Mouse (Mus musculus): ENCODE results near the gene Myo10. TPM values are rescaled to one million over a fixed set of nuclear protein-coding genes. Genes with fewer than 3 reads are reported as not detected.

Myo10 gene
- total RNA-seq, 2 experiments from 2014 or later: 49.5 to 57.6 TPM

DNA sequence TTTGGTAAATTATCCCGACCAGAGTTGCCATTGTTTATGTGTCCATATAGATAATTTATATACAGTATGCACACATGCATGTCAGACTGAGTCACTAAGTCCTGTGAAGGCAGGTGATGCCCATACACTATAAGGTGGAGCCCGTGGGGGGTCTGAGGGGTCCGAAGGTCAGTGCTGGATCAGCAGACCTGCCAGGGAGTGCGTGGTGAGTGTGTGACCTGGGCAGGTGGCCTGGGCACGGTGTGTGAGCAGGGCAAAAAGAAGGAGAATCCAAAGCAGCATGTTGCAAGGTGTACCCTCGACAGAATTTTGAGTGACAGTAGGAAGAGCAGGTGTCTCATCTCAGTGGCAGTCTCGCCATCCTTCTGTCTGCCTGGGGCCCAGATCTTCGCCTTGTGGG is 67.2 kb downstream of the Myo10 start:
- DNase-seq (ENCODE audit: low spot score in 2 of 2): no peak

DNA sequence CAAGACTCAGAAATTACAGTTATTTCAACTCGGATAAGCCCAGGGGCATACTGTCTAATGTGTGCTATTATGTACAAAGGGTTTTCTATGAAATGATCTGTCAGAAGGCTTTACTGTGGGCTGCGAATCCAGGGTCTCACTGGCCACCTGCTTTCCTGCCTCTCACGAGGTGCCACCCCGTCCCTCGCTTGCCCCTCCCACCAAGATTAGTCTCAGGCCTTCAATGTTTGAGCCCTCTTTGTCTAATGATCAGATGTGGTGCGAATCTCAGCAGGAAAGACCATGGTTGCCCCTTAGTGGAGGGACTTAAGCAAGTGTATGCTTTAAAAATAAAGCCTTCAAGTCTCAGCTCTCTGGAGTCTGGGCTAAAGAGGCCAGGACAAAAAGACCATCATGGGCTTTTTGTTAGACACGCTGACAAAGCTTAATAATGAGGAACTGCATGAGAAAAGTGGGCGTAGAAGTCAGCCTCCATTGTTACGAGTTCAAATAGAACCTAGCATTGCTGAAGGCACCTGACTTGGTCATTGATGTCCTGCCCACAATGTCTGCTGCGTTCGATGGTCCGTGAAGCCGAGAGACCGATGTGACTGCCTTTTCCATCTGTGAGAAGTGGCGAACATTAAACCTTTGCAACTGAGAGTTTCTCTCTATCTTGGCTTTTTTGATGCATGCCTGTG is 67.9 kb downstream of the Myo10 start:
- DNase-seq (ENCODE audit: low spot score in 2 of 2): no peak

DNA sequence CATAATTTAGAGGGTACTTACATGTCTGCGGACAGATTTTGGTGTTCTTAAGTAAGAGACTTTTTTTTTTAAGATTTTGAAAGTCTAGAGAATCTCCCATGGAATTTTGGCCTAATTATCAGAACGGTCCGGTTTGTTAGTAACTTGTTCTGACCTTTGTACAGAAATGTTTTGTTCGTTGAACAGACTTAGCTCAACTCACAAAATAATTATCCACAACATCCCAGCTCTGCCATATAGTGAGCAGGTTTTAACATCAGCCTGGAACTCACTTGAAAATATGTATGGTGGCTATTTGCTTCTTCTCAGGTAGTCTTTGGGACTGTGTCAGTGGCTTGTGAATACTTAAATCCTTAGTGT is 68.4 kb downstream of the Myo10 start:
- DNase-seq (ENCODE audit: low spot score in 2 of 2): no peak

DNA sequence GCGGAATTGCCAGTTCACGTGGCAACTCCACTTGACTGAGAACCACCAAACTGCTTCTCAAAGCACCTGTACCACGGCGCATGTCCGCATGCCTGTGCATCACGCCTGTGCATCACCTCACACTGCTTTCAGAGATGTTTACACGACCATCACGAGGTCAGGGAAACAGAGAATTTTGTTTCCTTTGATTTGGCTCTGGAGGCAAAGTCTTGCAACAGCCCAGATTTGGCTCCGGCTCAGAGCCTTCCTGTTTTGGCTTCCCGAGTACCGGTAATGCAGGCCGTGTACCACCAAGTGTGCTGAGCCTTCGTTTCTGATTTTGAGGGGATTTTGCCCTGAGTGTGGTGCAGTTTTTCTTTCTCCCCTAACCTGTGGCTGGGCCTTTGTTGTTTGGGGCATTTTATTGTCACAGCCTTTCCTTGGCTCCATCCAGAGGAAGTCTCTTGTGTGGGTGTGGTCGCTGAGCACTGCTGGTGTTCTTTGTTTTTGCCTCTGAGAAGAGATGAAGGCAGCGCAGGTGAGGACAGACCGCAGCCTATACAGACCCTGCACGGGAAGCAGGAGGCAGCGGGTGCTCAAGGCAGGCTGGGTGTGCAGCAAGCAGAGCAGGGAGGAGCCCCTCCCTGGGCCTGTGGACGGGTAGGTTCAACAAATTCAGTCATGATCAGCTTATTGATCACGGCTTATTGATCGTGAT is 70.1 kb downstream of the Myo10 start:
- DNase-seq (ENCODE audit: low spot score in 2 of 2): no peak

DNA sequence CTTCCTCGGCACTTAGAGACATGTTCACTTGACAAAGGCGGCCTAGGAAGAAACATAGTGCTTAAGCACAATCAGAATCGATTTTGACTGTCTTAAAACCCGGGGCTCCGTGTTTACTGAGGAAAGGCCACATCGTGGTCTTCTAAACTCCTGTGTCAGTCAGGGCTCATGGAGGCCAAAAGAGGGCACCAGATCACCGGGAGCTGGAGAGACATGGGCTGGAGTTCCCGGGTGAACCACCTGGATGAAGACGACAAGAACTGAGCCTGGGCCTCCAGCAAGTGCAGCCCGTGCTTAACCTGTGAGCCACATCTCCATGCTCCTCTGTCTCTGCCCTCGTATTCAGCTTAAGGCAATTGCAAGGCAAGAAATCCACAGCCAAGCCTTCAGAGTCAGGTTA is 71.4 kb downstream of the Myo10 start:
- DNase-seq (ENCODE audit: low spot score in 2 of 2): no peak

DNA sequence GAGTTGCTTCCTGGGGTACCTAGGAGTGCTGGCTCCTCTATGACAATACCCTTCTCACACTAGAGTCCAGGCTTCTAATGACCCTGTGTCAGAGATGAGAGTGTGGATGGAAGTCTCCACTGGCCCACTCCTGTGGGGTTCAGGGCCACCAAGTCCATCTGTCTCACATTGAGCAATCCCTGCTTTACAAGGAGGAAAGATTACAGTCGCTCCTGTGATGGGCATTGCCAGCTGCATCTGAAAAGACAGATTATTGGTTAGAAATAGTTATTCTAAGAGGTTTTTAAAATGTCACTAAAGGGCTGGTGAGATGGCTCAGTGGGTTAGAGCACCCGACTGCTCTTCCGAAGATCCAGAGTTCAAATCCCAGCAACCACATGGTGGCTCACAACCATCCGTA is 72.4 kb downstream of the Myo10 start:
- DNase-seq (ENCODE audit: low spot score in 2 of 2): no peak

DNA sequence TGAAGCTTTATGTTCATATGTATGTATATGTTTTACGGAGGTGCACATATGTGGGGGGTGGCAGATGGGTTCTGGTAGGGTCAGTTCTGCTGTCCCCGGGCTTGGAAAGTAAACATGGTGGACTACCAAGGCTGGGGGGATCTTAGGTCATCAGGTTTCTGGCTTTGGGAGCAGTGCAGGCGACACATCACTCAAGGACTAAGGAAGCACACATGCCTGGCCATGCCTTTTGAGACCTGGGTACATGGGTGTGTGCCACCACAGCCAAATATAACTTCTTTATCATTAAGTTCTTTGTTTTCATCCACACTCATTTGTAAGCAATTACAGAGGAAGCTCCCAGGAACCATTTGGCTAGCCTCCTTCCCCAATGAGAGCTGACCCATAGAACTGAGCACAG is 72.9 kb downstream of the Myo10 start:
- DNase-seq (ENCODE audit: low spot score in 2 of 2): no peak

DNA sequence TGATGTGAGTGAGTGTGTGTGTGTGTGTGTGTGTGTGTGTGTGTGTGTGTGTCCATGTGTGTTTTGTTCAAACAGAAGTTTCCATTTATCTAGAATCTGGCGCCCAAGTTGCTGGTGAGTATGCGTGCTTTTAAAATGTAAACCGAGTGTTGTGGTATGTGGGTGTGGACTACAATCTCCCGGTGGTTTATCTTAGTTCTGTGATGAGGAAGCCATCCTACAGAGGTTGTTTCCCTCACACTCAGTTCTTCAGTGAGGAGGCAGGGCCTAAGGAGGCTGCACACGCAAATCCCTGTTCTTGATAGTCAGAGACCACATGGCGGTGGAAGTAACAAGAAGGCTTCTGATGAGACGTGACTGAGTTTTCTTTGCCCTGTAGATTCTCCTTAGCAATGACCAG is 73.6 kb downstream of the Myo10 start:
- no peak for DNase-seq (ENCODE audit: low spot score in 2 of 2)

DNA sequence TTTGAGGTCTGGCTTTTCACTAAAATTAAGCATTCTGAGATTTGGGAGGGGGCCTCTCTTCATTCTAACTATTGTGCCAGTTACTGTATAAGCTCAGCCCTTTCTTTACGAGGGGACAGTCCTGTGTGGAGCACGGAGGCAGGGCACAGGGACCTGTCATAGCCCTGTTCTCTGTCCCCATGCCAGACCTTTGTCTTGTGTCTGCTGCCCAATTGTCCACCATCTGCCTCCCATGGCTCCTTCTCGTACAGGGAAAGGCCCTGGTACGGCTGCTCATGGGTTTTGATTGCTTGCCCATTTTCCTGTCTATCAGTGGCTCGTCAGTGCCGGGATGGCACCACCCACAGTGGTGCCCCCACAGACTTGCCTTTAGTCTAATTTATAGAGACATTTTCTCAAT is 74.3 kb downstream of the Myo10 start:
- no peak for DNase-seq (ENCODE audit: low spot score in 2 of 2)

DNA sequence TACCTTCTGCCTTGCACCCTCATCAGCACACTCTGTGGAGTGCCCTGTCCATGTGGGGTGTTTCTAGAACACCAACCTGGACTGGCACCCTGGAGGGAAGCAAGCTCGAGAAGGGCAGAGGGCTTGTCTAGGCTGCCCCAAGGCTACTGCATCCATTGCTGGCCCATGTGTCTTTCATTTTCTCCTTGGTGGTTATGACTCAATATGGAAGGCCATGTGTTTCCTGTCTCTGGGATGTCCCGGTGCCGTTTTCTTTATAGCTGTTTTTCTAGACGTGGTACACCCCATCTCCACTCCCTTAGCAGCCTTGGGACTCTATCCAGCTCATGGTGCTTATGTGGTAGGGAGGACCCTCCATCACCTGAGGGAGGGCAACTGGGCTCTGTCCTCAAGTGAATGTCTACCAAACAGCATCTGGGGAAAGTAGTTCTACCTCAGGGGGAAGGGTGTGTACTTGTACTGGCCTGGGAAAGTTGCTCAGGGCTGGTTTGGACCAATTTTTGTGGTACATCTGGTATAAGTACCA is 76.8 kb downstream of the Myo10 start:
- DNase-seq (ENCODE audit: low spot score in 2 of 2): no peak

DNA sequence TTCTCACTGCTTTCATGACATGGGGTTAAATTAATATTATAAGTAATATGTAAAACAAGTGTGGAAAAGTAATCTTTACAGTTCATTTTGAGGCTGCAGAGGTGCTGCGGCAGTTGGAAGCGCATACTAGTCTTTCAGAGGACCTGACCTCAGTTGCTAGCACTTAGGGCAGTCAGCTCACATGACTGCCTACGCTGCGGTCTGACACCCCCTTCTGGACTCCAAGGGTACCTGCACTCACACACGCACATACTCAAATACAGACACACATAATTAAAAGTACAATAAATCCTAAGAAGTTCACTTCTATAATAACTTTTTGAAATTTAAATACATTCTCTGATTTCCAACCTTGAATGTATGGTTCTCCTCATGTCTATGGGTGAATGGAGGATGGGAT is 80.3 kb downstream of the Myo10 start:
- no peak for DNase-seq (ENCODE audit: low spot score in 2 of 2)

DNA sequence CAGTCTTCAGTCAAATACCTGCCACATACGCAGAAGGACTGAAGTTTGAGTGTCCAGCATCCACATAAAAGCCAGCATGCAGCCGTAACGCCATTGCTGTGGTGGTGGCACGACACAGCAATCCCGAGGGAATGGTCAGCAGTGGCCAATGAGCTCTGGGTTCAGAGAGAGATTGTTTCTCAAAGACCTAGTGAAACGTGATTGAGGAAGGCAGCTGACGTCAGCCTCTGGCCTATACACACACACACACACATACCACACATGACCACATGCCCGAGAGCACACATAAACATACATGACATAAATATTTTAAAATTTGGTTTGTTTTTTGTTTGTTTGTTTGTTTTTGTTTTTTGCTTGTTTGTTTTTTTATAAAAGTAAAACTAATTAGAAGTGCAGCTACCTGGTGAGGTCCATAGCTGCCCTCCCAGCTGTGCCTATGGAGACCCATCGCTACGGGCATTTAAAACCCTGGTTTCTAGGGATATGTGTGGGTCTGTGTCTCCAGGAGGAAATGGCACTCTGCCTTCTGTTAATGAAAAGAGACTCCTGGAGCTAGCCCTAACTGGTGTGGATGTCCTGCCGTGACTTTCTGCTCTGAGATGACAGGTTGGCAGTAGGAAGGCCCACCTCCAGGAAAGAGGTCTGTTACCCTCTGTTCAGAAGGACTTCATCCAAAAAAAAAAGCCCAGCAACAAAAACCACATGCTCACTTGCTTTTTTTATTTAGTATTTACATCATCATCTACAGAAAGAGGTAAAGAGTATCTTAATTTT is 82.7 kb downstream of the Myo10 start:
- no peak for DNase-seq (ENCODE audit: low spot score in 2 of 2)

DNA sequence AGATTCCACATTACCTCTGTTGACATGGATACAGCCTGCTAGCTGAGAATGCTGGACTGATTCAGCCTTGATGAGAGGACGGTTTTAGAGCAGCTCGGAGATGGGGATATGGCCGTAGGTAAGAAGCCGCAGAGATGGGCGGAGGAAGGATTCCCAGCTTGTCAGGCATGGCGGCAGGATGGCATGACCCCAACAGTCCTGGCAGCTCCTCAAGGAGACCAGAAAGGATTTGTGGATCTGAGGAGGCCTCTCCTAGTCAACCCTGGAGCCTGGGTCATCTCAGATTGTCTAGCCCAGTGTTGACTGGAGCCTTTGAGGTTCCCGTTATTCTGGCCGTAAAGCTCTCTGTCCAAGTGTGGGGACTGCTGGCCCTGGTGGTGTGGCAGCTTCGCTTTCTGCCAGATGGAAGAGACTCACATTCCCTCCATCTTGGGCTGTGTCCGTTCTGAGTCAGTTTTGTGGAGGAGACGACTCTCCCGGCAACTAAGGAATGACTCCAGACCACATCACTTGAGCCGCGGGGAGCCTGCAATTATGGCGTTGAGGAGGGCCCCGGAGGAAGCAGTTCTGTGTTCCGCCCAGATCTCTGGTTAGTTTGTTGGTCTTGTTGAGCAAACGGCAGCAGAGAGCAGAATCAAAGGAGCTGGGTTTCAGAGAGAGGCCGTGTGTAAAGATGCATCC is 84.7 kb downstream of the Myo10 start:
- no peak for DNase-seq (ENCODE audit: low spot score in 2 of 2)

DNA sequence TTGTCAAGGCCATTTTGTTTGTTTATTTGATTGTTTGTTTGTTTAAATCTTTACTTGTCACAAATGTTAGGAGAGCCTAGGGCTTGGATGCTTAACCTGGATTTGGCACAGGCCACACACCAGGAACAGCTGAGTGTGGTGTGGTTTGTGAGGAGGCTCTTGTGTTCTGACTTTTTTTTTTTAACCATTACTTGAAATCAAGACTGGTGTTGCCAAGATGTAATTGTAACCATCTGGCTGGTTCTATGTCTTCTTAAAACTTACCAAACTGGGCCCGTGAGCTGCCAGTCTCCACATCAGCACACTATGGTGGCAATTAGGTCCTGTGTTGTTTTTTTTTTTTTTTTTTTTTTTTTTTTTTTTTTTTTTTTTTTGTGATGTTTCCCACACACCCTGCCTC is 85.6 kb downstream of the Myo10 start:
- no peak for DNase-seq (ENCODE audit: low spot score in 2 of 2)

DNA sequence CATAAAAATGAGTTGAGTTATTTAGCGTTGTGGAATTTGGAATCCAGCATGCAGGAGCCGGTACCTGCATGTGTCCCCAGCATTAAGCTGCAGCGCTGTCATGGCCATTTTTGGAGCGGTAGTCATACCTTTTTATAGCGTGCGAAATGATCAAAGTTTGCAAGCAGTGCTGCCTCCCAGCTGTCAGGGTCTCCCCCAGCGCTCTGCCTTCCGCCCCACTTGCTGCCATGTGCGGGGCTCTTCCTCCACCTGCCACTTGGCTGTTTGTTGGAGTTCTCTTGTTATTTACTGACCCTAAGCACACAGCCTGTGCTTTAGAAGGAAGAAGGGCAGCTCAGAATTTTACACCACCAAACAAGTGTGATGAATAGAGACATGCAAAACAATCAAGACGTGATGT is 88.6 kb downstream of the Myo10 start:
- no peak for DNase-seq (ENCODE audit: low spot score in 2 of 2)

DNA sequence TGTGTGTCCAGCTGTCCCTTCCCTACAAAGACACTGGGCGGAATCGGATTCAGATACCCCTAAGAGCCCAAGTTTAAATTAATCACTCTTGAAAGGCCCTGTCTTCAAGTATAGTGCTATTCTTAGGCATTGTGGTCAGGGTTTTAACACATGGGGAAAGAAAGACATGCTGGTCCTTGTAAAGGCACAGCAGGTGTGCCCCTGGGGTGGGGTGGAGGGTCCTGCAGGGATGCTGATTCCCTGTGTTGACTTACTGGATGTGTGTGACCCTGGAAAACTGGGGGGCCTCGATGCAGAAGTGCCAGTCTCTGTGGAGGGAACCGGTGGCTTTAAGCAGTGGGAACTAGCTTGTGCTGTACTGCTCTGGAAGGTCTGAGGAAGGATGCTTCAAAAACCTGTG is 90.6 kb downstream of the Myo10 start:
- no peak for DNase-seq (ENCODE audit: low spot score in 2 of 2)

DNA sequence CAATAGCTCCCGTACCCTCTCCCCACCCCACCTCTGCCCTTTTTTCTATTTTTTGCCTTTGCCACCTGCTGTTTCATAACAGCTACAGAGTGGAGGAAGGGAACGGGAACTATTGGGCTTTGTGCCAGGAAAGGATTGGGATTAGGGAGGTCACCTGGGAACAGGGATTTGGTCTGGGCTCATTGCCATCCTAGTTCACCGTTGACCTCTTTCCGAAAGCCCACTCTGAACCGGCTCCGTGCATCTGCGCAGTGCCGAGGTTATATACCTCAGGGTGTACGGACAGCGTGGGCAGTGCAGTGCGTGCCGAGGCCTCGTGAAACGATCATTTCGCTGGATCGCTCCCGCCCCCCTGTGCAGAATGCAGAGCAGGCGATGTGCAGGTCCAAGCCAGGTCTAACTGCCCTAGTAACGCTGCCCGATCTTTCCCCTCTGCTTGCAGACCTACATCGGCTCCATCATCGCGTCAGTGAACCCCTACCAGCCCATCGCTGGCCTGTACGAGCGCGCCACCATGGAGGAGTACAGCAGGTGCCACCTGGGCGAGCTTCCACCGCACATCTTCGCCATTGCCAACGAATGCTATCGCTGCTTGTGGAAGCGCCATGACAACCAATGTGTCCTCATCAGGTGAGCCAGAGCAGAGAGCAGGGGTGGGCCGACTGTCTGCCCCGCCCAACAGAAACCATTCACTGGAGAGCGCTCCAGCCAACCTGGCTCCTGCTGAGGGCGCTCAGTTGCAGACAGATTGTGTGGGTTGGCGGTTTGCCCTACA is 91.4 kb downstream of the Myo10 start:
- DNase-seq (ENCODE audit: low spot score in 2 of 2): peak; percentile 56 to 70

DNA sequence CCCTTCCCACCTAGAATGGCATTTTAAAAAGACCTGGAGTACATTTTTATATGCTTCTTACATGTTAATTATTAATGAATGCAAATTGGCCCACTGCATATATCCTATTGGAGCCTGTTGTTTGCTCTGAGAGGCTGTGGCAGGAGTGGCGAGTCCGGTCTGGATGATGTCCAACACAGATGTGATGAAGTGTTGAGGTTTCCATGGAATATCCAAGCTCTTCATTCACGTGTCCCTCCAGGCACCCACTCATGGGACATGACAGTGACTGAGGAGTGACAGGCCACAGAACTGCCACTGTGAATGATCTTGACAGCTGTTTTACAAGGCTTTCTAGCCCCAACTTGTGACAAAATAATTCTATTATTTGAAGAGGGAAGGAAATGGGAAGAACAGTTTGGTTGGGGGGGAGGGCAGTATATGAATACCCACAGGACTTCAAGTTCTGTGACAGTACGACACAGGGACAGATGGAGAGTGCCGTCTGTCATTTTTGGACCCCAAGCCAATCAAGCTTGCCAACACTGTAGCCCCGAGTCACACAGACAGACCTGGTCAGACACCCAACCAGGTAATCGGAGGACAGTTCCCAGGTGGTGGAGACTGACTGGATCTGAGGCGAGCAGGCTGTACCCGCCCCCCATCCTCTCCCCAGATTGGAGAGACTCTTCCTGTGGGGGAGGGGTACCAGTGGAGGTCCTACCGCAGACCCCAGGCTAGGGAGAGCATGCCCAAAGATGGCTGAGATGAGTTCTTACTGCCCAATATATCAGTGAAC is 93.1 kb downstream of the Myo10 start:
- DNase-seq (ENCODE audit: low spot score in 2 of 2): peak; percentile 28 to 40

DNA sequence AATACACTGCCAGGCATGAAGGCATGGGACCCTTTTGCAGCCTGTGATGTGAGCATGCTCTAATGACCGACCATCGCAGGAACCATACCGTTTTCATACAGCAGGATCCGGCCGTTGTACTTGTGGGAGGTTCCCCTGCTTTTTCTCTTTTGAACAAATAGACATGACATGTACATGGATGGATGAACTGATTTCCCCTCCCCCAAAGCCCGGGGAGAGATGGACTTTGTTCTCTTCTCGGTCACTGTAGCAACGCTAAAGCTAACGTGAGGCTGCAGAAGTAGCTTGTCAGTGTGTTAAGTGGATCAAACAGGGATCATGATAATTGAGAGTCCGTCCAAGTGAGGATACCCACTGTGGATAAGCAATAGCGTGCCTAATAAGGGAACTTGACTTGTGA is 93.7 kb downstream of the Myo10 start:
- DNase-seq (ENCODE audit: low spot score in 2 of 2): no peak

DNA sequence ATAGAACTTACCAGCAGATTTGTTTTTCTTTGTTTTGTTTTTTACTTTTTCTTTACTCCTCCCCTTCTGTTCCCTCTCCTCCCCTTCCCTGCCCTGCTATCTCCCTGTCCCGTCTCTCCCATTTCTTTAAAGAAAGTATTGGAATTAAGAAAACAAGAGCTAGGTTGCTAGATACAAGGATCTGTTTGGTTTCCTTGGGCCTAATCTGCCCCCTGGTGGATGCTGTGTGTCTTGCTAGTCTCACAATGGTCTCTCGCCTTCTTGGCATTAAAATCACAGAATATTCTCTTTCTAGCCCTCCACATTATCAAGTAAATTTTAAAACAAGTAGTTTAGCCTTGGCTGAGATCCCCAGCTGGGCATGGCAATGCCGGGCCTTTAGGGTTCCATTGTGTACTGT is 94.7 kb downstream of the Myo10 start:
- DNase-seq (ENCODE audit: low spot score in 2 of 2): peak; percentile 79 to 88

All from layer of hippocampus, postnatal 14 days (tissue).